Mouse (Mus musculus): ENCODE data around the gene Cbfb. TPM values are rescaled to one million over a fixed set of nuclear protein-coding genes. Genes with fewer than 3 reads are reported as not detected.
"Not testable (repeated sequence)": the region's sequence is repeated elsewhere in the genome, so short reads cannot be mapped to it uniquely, and the experiment has no call there.

Cbfb gene
- total RNA-seq (2021): 10 to 100 TPM; 22.0 to 22.1 TPM

DNA sequence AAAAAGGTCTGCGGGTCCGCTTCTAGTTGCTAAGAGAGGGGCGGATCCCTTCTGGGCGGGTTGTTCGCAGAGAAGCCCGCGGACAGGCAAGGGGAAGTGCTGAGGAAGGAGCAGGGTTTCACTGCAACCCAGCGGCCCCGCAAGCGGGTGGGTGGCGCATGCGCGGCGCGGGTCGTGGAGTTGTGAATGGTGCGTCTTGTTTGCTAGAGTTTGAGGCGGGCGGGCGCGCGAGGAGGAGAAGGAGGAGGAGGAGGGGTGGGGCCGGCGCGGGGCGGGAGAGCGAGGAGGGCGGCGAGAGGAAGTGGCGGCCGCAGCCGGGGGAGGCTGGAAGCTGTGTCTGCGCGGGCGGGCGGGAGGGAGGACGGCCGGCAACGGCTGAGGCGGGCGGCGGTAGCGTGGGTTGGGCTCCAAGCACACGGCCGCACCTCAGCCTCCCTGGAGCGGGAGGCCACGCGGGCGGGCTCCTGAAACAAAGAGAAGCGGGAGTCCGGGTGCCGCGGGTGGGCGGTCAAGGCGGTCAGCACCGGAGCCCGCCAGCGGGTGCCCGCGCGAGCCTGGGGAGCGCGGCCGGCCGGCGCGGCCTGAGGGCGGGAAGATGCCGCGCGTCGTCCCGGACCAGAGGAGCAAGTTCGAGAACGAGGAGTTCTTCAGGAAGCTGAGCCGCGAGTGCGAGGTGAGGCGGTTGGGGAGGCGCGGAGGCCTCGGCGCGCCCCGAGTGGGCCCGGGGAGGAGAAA is at the start of gene Cbfb:
Cbfb (plus strand) TSS at position 294 of the 735 bp plus-strand sequence.
- peak; percentile 85 for DNase-seq (ENCODE audit: extremely low spot score in 1 of 2, low spot score in 1 of 2)

DNA sequence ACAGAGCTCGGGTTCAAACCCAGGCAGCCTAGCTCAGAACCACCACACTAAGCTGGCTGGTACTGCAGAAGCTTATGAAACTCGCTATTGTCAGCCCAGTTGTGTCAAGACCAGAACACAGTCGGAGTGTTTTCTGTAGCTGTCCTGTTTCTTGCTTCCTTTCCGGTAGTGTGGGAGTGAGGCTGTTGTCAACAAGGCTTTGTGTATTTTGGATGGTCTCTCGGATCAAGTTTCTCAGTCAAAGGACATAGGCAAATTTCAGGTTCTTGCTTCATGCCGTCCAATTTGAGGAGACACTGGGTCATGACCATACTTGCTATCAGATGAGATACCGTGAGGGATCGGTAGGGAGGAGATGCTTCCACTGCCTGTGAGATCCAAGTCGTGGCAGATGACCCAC is 40.6 kb upstream of the Cbfb start:
- no peak for DNase-seq (ENCODE audit: extremely low spot score in 1 of 2, low spot score in 1 of 2)

DNA sequence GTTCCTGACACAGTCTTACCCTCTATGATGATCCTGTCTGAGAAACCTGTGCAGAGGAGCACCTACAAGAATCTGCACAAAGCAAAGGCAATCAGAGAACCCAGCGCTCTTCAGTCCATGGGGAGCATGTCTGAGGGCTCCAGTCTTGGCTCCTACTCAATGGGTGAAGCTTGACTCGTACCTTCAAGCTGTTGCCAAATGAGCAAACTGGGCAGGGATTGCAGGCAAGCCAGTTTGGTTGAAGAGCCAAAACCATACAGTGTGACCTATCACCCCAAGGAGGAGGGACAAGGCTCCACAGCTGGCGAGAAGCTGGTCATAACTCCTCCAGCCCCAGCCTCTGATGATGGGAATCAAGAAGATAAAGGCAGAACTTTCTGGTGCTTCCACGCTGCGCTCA is 39.0 kb upstream of the Cbfb start, which contains the start of gene Ces4a:
Ces4a (plus strand) TSS at position 292 of the 400 bp plus-strand sequence.
- DNase-seq (ENCODE audit: extremely low spot score in 1 of 2, low spot score in 1 of 2): no peak

DNA sequence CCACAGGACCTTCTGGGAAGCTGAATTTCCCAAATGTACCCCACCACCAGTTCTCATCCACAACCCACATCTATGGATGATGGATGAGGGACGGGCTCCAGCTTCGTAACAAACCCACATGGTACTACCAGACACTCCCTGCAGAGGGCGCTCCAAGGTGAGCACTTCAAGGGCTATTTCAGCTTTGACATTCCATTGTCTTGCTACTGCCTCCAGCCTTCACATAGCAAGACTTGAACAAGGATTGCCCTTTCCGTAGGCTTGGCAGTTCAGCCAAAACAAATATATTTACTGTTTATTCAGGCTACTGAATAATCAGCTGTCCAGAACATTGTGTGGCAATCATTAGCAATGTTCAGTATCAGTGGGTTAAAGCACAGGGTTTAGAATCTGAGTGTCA is 32.1 kb upstream of the Cbfb start:
- peak; percentile 44 to 81 for DNase-seq (ENCODE audit: extremely low spot score in 1 of 2, low spot score in 1 of 2)

DNA sequence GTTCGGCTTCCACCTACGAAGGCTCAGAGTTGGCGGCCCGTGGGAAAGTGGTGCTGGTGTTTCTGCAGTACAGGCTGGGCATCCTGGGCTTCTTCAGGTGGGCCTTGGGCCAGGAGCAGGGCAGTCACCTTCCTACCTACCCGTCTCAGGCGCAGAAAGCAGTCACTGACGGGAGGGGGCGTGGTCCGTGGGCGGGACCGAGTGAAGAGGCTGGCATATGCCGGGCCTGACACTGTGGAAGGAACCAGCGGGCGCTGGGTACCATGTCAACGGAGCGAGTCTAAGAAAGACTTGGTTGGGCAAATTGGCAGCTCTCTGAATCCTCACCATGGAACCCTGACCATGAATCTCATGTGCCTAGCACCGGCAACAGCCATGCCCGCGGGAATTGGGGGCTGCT is 28.1 kb upstream of the Cbfb start:
- DNase-seq (ENCODE audit: extremely low spot score in 1 of 2, low spot score in 1 of 2): no peak

DNA sequence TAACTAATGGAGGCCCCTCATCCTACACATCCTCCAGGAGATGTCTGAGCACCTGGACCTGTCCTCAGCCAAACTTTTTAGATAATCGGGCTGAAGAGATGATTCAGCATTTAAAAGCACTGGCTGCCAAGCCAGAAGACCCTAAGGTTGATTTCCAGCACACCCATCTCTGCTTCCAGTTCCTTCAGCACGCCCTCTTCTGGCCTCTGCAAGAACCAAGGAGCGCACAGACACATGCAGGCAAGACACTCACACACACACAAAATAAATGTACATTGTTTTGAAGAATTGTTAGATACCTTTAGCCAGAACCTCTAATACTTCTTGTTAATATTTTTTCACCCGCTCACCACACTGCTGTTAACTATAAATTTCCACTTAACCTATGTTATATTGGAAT is 18.8 kb upstream of the Cbfb start:
- DNase-seq (ENCODE audit: extremely low spot score in 1 of 2, low spot score in 1 of 2): no peak

DNA sequence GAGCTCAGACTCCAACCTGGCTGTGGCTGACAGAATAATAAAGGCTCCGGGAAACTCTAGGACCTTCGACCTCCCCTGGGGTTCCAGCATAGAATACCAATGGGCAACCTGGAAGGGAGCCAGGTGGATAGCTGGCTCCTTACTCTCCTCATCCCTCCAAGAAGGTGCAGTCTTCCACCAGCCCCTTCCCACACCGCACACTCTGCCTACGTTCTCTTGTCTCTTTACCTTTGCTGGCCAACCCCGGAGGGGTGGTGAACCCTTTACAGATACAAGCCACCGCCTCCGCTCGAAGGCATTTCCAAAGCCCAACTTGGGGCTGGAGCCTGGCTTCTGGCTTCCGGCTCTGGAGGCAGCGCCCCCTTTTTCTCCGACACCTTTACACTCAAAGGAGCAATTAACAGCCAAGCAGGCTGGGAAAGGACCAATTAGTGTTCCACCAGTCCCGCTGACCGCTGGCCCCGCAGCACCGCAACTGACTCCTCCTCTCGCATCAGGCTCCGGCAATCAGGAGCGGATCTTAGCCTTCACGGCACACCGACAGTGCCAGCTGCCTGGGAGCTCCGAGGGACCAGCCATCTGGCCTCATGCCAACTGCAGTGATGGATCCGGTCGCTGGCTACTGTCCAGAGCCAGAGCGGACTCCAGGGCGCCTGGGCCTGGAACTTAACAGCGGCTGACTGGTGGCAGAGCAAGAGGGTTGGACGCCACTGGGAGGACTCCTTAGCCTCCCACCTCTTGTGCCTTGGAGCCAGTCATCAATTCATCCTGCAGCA is 17.7 kb upstream of the Cbfb start:
- peak; percentile 57 to 63 for DNase-seq (ENCODE audit: extremely low spot score in 1 of 2, low spot score in 1 of 2)

DNA sequence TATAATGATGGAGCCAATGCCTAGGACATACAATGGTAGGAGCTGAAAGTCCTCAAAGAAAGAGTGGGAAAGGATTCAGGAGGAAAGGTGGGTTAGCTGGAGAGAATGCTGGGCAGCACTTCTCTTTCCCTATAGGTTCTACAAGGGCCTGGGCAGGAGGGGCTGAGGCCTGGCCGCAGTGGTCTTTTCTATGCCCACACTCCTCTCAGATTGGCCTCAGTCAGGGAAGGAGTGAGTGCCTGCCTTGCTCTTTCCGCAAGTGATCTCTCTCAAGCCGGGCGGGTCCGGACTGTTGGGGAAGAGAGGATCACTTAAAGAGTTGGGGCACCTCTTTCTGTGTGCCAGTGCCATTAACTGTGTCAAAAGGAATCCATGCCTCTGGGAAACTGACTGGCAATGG is 16.2 kb upstream of the Cbfb start:
- no peak for DNase-seq (ENCODE audit: extremely low spot score in 1 of 2, low spot score in 1 of 2)

DNA sequence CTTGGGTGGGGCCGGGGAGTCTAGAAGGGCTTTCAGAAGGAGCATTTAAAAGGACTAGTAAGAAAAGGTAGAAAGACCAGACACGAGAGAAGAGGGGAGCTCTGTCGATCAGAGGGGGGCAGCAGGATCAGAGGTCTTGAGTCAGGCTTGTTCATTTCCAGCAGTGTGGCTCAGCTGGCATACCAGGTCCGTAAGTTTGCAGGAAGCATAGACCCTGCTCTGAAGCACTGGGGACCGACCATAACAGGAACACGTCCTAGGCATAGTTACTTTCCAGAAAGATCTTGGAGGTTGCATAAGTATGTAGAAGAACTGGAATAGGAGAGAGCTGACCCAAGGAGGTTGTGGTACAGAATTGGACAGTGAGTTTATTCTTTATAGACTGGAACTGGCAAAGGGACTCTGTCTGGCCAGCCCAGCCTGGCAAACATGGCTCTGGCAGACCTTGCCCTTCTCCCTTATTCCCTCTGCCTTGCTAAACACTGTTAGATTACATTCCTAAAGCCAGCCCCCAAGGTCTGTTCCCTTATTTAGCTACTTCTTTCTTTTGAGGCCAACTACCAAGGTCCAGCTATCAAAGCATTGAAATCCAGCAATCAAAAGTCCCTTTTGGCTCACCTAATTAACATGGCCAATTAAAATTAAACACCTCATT is 15.3 kb upstream of the Cbfb start:
- DNase-seq (ENCODE audit: extremely low spot score in 1 of 2, low spot score in 1 of 2): no peak

DNA sequence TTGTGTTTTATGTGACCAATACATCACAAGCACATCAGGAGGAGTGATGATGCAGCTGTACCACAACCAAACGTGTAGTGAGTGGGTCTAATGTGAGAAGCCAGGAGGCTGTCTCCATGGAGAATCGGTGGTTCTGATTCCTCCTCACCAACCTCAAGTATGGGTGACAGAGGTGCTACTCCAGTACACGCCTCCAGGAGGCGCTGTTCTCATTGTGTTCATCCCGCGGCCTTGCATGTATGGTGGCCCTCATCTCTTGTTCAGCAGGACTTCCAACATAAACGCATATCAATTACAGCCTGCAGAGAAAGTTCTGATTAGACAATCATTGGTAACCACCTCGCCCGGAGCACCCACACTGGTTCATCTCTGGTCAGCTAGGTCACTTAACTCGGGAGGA is 12.9 kb upstream of the Cbfb start:
- peak in 1 of 2 experiments; percentile 11 for DNase-seq (ENCODE audit: extremely low spot score in 1 of 2, low spot score in 1 of 2)

DNA sequence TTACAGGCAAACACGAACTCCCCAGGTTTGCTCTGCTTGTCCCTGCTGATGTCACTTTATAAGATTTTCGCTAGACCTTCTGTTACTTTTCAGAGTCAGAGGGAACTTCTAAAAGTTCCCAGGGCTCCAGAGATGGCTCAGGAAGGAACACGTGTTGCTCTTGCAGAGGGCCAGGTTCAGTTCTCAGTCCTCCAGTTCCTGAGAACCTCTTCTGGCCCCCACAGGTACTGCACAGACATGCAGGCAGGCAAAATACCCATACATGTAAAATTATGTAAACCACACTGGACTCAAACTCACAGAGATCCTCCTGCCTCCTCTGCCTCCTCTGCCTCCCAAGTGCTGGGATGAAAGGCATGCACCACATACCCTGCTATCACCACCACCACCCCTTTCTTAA is 12.4 kb upstream of the Cbfb start:
- DNase-seq (ENCODE audit: extremely low spot score in 1 of 2, low spot score in 1 of 2): no peak

DNA sequence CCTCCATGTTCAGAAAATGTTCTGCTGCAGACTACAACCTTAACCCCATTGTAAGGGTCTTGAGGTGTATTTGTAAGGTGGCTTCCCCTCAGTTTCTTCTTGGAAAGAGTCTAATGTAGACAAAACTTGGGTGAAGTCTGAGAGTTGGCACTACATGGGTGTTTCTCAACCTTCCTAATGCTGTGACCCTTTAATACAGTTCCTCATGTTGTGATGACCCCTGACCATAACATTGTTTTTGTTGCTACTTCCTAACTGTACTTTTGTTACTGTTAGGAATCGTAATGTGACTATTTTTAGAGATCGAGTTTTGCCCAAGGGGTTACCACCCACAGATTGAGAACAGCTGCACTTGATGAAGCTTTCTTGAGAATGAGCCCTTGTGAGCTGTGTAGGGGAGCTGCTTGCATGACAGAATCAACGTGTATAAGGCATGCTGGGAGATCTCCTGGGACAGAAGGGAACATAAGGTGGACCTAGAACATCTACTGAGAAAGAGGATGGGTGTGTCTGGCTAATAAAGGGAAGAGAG is 9.3 kb upstream of the Cbfb start:
- no peak for DNase-seq (ENCODE audit: extremely low spot score in 1 of 2, low spot score in 1 of 2)

DNA sequence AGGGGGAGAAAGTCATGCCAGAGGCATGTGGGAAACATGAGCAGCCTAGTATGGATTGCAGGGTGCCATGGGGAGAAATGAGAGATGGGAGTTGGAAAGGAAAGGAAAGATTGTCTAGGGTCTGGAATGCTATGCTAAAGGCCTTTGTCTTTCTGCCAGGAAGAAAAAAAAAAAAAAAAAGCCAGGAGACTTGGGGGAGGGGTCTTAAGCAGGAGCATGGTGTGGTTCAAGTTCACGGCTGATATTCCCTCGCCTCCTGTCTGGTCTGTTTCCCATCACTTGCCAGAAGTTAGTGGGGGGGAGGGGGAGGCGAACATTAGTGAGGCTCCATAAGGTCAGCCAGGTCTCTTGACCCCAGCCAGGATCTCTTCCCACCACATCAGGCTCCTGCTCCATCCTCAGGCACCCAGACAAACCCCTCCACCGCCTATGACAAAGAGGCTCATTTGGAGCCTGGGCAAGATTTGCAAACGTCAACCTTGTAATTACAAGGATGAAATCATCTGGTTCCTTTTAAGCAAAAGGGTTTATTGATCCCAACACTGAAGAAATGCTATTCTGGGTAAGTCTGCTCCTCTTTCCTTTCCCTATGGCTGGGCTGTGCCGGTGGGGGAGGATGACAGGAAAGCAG is 6.1 kb upstream of the Cbfb start:
- DNase-seq (ENCODE audit: extremely low spot score in 1 of 2, low spot score in 1 of 2): no peak

DNA sequence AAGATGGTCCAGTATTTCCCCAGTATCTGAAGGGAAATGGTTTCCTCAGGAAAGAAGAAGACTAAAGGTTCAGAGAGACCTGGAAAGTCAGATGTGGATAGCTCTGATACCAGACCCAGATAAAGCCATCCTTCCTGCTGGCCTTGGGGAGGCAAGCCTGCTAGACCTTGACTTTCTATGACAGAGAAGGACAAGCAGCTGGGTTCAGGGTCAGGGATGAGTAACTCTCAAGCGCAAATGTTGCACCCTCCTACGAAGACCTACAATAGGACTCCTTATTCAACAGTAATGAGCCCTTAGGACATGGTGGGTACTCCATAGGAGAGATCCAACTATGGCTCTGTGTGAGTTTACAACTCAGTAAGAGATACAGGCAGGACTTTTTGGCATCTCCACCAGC is 5.3 kb upstream of the Cbfb start:
- DNase-seq (ENCODE audit: extremely low spot score in 1 of 2, low spot score in 1 of 2): no peak

DNA sequence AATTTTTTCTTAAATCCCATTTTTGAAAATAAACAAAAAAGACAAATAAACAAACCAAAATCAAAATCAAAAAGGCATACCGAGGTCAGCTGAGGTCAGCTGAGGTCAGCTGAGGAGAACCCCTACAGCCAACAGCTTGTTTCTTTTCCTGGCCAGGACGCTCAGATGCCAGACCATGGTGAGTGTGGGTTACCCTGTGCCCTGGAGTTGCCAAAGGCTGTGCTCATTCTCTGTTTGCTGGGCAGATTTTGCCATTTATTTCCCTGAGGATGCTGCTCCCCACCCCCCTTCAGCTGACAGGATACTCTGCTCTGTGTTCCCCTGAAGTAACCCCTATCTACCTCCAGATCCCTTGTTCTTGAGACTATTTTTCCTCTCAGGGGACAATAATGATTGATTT is 3.4 kb upstream of the Cbfb start:
- no peak for DNase-seq (ENCODE audit: extremely low spot score in 1 of 2, low spot score in 1 of 2)

DNA sequence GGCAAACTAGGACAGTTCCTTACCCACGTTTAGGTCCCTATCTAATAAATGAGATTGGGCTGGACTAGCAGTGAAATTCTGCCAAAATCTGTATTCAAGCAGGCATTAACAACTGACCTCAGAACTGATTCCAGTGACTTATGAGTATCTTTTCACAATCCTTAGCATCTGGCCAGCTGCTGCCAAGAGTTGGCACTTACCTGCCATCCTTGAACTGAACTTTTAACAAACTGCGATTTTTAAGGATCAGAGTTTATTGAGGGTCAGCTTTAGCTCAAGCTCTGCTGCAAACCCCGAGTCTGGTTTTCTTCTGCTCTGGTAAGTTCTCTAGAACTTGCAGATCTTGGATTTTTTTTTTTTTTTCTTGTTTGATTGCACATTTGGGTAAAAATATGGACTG is 892 bp upstream of the Cbfb start:
- no peak for DNase-seq (ENCODE audit: extremely low spot score in 1 of 2, low spot score in 1 of 2)

DNA sequence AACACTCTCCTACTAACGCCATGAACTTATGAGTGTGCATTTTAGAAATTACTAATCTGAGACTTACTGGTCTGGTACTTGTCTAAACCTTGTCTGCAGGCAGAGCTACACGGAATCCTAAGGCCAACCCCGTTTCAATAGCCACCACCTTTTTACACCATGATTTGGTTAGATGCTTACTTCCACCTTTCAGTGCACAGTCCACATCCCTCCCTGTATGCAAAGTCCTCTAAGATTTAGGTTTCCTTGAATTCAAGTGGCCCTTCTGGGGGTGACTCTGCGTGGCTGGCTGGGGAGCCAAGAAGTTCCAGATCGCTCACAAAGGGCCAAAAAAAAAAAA is 463 bp upstream of the Cbfb start:
- peak in 1 of 2 experiments; percentile 8 for DNase-seq (ENCODE audit: extremely low spot score in 1 of 2, low spot score in 1 of 2)

DNA sequence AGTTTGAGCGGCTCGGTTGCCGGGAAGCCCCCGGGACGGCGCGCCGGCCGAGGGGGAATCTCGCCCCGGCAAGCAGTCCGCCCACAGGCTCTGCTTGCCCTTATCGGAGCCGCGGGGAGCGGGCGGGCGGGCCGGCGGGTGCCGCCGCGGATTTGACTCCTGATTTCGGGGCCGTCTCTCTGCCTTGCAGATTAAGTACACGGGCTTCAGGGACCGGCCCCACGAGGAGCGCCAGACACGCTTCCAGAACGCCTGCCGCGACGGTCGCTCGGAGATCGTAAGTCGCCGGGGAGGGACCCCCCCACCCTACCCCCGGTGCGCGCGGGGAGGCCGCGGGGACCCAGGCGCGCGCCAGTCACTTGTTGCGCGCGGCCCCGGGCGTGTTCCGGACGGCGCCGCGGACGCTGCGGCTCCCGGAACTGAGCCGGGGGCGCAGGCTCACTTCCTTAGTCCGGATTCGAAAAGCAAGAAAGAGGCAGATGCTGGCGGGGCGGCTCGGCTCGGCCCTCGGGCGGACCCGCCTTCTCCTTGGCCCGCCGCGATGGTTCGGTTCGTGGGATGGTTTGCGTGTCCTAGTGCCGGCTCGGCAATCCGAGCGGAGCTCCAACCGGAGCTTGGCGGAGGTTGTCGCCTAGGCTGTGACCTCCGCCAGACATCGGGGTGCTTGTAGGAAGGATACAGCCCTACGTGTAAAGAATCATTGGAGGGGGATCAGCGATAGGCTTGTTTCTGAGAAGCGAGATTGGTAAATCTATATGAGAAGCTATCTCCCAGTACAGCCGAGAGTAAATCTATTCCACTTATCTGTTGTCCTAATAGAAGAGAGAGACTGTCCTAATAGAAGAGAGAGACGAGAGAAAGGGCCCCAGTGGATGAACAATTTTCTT is 885 bp downstream of the Cbfb start:
- DNase-seq (ENCODE audit: extremely low spot score in 1 of 2, low spot score in 1 of 2): peak; percentile 31 to 36

DNA sequence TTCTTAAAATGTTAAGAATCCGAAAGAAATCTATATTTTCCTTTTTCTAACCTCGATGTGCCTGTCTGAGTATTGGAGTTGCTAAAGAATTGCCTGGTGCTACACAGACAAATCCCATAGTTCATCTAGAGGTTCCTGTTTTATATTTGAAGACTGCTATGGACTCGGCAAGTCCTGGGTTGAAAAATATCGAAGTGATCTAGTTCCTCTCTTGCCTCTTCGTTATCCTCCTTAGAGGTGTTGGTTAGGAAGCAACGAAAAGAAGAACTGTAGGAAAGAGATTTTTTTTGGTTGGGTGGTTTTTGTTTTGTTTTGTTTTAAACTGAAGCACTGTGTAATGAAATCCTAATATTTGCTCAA is 1.5 kb downstream of the Cbfb start:
- no peak for DNase-seq (ENCODE audit: extremely low spot score in 1 of 2, low spot score in 1 of 2)

DNA sequence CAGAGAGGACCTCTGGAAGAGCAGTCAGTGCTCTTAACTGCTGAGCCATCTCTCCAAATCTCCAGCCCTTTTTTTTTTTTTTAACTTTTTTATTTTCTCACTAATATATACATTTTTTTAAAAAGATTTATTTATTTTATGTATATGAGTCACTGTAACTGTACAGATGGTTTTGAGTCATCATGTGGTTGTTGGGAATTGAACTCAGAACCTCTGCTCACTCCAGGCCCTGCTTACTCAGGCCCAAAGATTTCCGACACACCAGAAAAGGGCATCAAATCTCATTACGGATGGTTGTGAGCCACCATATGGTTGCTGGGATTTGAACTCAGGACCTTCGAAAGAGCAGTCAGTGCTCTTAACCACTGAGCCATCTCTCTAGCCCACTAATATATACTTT is 4.8 kb downstream of the Cbfb start:
- not testable (repeated sequence) for DNase-seq (ENCODE audit: extremely low spot score in 1 of 2, low spot score in 1 of 2)
